Mouse (Mus musculus): ENCODE results near the gene Klk15. TPM values are rescaled to one million over a fixed set of nuclear protein-coding genes. Genes with fewer than 3 reads are reported as not detected.
"Not testable (repeated sequence)": the region's sequence is repeated elsewhere in the genome, so short reads cannot be mapped to it uniquely, and the experiment has no call there.

Gene Klk15
- total RNA-seq (2021), result not detected in 2 replicates
- long read RNA-seq, result 0 reads

DNA sequence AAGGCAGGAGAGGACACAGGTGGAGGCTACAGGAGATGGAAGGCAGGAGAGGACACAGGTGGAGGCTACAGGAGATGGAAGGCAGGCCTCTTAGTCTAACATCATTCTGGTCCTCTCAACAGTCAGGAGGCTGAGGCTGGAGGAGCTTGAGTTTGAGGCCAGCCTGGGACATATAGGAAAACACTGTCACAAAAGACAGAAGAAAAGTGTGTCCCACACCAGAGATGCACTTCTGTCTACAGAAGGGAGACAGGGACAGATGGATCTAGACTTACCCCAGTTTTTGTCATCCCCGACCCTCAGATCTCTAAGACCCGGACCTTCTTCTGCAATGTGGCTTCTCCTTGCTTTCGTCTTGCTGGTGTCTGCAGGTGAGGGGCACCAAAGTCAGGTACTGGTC, at the start of gene Klk15:
Gene Klk15 (plus strand): TSS at position 301 of the 400 bp plus-strand sequence.
- DNase-seq, result no peak

- DNase-seq, result no peak
Measured at GRCm38 (mm10) chr7:43891365-43891764, 42.2 kb upstream of the Klk15 start.

DNA sequence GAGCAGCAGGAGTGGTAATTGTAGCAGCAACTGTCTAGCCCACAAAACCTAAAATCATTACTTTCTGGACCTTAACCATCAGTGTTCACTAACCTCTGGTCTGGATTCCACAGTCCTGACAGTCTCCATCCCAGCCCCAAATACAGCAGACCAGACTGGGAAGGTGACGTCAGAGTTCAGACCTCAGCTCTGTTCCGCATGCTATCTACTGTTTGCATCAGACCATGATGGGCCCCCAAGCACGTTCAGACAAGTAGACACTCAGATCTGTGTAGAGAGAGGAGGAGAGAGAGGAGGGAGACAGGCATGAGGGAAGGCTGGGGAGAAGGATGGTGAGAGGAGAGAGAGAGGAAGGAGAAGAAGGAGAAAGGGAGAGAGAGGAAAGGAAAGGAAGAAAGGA, 41.8 kb upstream of the Klk15 start:
- no peak for DNase-seq

- DNase-seq, result peak; percentile 72
Measured at GRCm38 (mm10) chr7:43894836-43895235, 38.7 kb upstream of the Klk15 start.

- no peak for DNase-seq
Measured at GRCm38 (mm10) chr7:43914821-43915220, 18.7 kb upstream of the Klk15 start.

DNA sequence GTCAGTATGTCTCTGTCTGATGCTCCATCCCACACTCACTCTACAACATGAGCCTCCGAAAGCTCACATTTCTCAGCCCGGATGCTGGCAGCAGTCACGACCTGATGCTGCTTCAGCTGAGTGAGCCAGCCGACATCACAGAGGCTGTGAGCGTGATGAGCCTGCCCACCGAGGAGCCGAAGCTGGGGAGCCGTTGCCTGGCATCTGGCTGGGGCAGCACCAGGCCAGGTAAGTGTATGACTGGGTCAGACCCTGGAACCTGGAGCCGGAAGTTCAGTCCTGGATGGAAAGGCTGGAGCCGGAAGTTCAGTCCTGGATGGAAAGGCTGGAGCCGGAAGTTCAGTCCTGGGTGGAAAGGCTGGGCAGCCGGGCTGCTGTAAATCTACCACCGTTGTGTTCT, 15.1 kb upstream of the Klk15 start:
- DNase-seq, result no peak

DNA sequence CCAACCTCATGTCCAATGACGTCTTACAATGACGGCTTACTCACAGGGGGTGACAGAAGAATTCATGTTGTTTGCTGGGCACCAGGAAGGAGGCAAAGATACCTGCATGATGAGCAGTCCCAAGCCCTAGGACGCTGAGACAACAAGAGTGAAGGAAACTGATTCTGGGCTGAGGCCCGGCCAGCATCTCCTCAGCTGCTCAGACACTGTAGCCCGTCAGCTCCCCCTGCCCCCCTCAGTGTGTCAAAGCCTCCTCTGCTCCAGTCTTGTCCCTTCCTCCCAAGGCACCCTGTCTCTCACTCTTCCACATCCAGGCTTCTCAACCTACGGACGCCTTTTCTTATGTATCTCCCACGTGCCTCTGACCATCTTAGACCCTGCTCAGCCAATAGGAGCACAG, 14.7 kb upstream of the Klk15 start:
- no peak for DNase-seq

DNA sequence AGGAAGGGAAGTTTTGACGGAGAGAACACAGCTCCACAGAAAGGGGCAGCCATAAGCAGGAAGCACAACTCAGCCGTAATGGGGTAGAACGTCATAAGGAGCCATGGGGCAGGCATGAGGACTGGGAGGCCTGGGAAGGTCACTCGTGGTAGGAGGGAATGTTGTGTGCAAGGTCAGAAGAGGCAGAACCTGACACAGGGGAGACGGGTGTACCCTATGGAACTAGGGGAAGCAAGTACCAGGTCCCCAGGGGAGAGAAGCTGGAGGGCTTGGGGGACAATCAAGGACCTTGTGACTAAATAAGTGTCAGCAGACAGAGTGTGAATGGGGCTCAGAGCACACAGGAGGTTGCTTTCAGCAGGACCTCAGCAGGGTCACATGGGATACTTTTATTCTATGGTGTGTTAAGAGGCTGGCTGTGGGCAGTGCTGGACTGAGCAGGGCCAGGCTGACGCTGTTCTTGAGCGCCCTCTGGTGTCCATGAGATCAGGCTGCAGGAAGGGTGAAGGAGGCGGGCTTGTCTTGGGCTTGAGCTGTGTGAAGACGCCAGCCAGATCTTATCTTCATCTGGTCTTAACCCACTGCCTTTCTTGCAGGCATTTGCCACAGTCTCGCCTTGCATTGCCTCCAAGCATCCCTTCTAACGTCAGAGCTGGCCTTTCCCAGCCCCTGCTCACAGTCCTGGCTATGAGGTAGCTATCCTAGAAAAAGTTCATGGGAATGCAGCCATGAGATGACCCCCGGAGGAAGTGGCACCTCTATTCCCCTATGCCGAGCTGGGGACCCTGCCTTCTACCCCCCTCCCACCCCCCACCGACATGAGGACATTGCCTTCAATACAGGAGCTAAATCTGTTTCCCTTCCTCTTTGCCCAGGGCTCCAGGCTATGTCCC, 13.7 kb upstream of the Klk15 start:
- DNase-seq, result peak; percentile 70

DNA sequence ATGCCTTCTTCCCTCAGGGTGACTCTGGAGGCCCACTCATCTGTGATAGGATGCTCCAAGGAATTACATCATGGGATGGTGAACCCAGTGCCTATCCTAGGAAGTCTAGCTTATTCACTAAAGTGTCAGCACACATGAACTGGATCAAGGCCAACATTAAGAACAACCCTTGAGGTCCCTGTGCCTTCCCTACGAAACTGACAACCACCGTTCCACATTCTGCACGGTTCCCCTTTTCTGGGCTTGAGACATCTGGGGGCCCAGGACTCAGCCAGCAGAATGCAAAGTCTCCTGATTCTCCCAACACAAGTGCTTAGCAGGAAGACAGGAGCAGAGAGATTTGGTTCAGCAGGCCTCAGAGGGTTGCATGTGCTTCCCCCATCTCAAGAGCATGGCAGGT, 13.0 kb upstream of the Klk15 start:
- no peak for DNase-seq

- DNase-seq, result no peak
Measured at GRCm38 (mm10) chr7:43921087-43921486, 12.5 kb upstream of the Klk15 start.

DNA sequence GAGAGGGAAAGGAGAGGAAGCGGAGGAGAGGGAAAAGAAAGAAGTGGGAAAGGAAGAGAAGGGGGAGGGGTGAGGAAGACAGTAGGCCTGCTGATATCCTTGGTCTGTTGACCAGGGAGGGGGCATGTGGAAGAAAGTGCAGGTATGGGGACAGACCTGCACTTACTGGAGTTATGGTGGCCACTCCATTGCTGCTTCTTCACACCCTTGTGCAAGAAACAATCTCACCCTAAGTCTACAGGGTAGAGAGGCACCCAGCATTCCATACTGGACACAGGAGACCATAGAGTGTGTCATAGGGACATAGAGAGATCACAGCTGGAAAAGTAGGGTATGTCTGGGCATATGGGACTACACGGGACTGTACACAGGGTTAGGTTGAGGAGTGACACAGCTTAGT, 11.6 kb upstream of the Klk15 start:
- DNase-seq, result no peak

DNA sequence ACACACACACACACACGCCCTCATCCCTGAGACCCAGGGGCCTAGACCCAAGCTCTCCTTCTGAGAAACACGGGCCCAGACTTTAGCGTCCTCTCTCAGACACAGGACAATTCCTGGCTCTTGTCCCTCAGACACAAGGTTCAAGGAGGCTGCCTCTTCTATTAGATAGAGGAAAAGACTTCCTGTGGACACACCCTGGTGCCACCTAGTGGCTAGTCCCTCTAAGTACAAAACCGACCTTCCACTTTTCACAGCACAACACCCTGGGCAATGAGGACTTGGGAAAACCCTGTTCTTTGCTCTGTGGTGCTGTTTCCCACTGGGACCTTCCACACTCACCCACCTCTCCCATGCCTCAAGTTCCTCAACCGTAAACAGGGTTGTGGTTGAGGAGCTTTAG, 7.6 kb upstream of the Klk15 start:
- DNase-seq, result no peak

- no peak for DNase-seq
Measured at GRCm38 (mm10) chr7:43928521-43928920, 5.0 kb upstream of the Klk15 start.

- DNase-seq, result no peak
Measured at GRCm38 (mm10) chr7:43932337-43932736, 1.2 kb upstream of the Klk15 start.

- no peak for DNase-seq
Measured at GRCm38 (mm10) chr7:43934747-43935146, 1.2 kb downstream of the Klk15 start.

DNA sequence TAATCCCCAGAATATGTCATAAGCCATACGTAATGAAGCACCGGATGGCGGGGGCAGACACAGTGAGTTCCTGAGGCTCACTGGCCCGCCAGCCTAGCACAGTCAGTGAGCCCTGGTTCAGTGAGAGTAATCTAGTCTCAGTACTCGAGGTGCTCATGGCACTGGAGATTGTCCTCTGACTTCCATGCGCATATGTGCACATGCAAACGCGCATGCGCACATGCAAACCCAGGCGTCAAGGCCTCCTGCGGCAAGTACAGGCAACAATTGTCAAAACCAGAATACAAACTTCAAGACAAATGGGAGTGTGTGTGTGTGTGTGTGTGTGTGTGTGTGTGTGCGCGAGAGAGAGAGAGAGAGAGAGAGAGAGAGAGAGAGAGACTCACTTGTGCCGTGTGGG, 3.0 kb downstream of the Klk15 start:
- no peak for DNase-seq

GRCm38 (mm10) chr7:43942293-43942692, 8.8 kb downstream of the Klk15 start:
- DNase-seq, result not testable (repeated sequence)

GRCm38 (mm10) chr7:43944727-43945264, 11.3 kb downstream of the Klk15 start:
- DNase-seq, result no peak

GRCm38 (mm10) chr7:43950364-43950763, 16.8 kb downstream of the Klk15 start, which contains the start of gene Klk1b8:
Gene Klk1b8 (plus strand): TSS chr7:43950664.
- DNase-seq, result no peak

GRCm38 (mm10) chr7:43952703-43953102, 19.2 kb downstream of the Klk15 start:
- DNase-seq, result no peak

DNA sequence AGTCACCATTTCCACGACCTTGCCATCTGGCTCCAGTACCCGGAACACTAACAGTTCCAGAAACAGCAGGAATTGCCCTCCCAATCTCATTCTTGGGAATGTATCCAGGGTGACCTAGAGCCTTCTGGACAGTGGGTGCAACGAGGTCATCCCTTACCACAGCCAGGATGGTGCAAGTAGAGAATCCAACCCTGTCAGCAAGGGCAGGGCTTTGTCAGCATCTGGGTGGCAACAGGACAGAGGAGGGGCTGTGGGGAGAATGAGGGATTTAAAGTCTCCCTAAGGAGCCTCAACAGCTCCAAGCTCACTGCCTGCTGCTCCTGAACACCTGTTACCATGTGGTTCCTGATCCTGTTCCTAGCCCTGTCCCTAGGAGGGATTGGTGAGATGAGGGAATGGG, 32.9 kb downstream of the Klk15 start, which contains the start of gene Klk1b1:
Gene Klk1b1 (plus strand): TSS at position 301 of the 400 bp plus-strand sequence.
- no peak for DNase-seq

- DNase-seq, result no peak
Measured at GRCm38 (mm10) chr7:43967058-43967457, 33.5 kb downstream of the Klk15 start.

DNA sequence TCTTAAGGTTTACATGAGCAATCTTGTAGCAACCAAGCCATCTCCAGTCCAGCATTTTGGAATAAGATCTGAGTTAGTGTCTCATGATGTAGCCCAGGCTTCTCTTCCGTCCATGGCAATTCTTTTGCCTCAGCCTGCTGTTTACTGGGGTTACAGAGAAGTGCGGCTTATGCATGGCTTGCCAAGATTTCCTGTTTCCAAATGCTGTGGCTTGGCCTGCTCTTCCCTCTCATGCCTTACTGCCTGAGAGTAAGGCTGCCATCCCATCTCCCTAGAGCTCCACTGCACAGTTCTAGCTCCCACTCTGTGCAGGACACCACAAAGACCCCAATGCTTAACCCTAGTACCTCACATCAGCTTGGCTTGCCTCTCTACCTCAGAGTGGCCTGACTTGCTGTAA, 34.1 kb downstream of the Klk15 start:
- DNase-seq, result no peak

- not testable (repeated sequence) for DNase-seq
Measured at GRCm38 (mm10) chr7:43975761-43976160, 42.2 kb downstream of the Klk15 start, which contains the start of gene Klk1b9. Gene Klk1b9 (plus strand): TSS chr7:43976061.
